ENCODE assay signal across 8 mouse cellular contexts in genomic region chr2:164456864-164457300, GRCm38 (mm10). TPM values are rescaled to one million over a fixed set of nuclear protein-coding genes. Genes with fewer than 3 reads are reported as not detected.
DNase-seq lines count a peak whose midpoint lies in the region; ATAC-seq lines count a peak whose summit lies in the region.

Gene Sys1 (plus strand): TSS chr2:164456964.

- H3K9ac ChIP-seq in embryonic facial prominence, embryonic 12.5 days: peak within 1 kb of the TSS; percentile 29; the same call in 1 of the 2 replicates
- peak within 1 kb of the TSS; percentile 40; the same call in 1 of the 2 replicates for H3K9ac ChIP-seq in heart, embryonic 12.5 days
- peak within 1 kb of the TSS; percentile 50 for H3K9ac ChIP-seq in kidney, embryonic 16.5 days (replicated peaks; ENCODE audit: low read length)
- no peak within 1 kb of the TSS for H3K9ac ChIP-seq in liver, embryonic 13.5 days

- H3K27me3 ChIP-seq in embryonic facial prominence, embryonic 12.5 days: no peaks in the 10 kb centered on the region
- H3K27me3 ChIP-seq in heart, embryonic 12.5 days (replicated peaks): no peaks in the 10 kb centered on the region
- no peaks in the 10 kb centered on the region for H3K27me3 ChIP-seq in kidney, embryonic 16.5 days (ENCODE audit: insufficient read depth, low read length)
- 0 out of 2 replicates have a peak, but pooled peaks cover 3% of the 10 kb centered on the region for H3K27me3 ChIP-seq in liver, embryonic 13.5 days

- no peaks in the 10 kb centered on the region for H3K36me3 ChIP-seq in embryonic facial prominence, embryonic 12.5 days
- no peaks in the 10 kb centered on the region for H3K36me3 ChIP-seq in heart, embryonic 12.5 days
- no peaks in the 10 kb centered on the region for H3K36me3 ChIP-seq in kidney, embryonic 16.5 days (ENCODE audit: insufficient read depth, low read length)
- no peaks in the 10 kb centered on the region for H3K36me3 ChIP-seq in liver, embryonic 13.5 days

- DNase-seq in thymus, postnatal 0 days (ENCODE audit: low spot score): no peak
- no peak for DNase-seq in thymus, postnatal 36 days
- no peak for DNase-seq in liver, embryonic 13.5 days
- DNase-seq in retina, embryonic 14.5 days (ENCODE audit: low spot score): peak; percentile 35
- no peak for DNase-seq in cerebellum, postnatal 10 days

- 3% methylated on average over 7 of the region's 7 CpGs for WGBS in embryonic facial prominence, embryonic 12.5 days
- 2% methylated on average over 7 of the region's 7 CpGs for WGBS in heart, embryonic 12.5 days
- WGBS in kidney, embryonic 16.5 days: 2% methylated on average over 7 of the region's 7 CpGs
- 7% methylated on average over 7 of the region's 7 CpGs for whole genome bisulfite sequencing in liver, embryonic 13.5 days (ENCODE audit: insufficient replicate concordance)

- H3K4me3 ChIP-seq in embryonic facial prominence, embryonic 12.5 days: peak within 1 kb of the TSS; percentile 14; the same call in 1 of the 2 replicates
- peak within 1 kb of the TSS; percentile 10; the same call in 1 of the 2 replicates for H3K4me3 ChIP-seq in heart, embryonic 12.5 days
- H3K4me3 ChIP-seq in kidney, embryonic 16.5 days (ENCODE audit: low read length): peak within 1 kb of the TSS; percentile 23
- no peak within 1 kb of the TSS for H3K4me3 ChIP-seq in liver, embryonic 13.5 days (replicated peaks)

- peak within 1 kb of the TSS; percentile 36 for H3K4me2 ChIP-seq in embryonic facial prominence, embryonic 12.5 days (replicated peaks)
- peak within 1 kb of the TSS; percentile 46 for H3K4me2 ChIP-seq in heart, embryonic 12.5 days
- H3K4me2 ChIP-seq in kidney, embryonic 16.5 days (replicated peaks; ENCODE audit: low read depth, low read length): peak within 1 kb of the TSS; percentile 44
- peak within 1 kb of the TSS; percentile 29 for H3K4me2 ChIP-seq in liver, embryonic 13.5 days

- no peaks in the 10 kb centered on the region for H3K9me3 ChIP-seq in embryonic facial prominence, embryonic 12.5 days
- no peaks in the 10 kb centered on the region for H3K9me3 ChIP-seq in heart, embryonic 12.5 days (replicated peaks)
- no peaks in the 10 kb centered on the region for H3K9me3 ChIP-seq in kidney, embryonic 16.5 days (ENCODE audit: low read length)
- H3K9me3 ChIP-seq in liver, embryonic 13.5 days (replicated peaks): no peaks in the 10 kb centered on the region

- H3K4me1 ChIP-seq in embryonic facial prominence, embryonic 12.5 days: peaks cover 33% of the 10 kb centered on the region
- peaks cover 50% of the 10 kb centered on the region for H3K4me1 ChIP-seq in heart, embryonic 12.5 days (replicated peaks)
- peaks cover 43% of the 10 kb centered on the region for H3K4me1 ChIP-seq in kidney, embryonic 16.5 days (ENCODE audit: insufficient read depth, low read length)
- peaks cover 28% of the 10 kb centered on the region for H3K4me1 ChIP-seq in liver, embryonic 13.5 days (replicated peaks)

- 0 out of 2 replicates have a peak within 1 kb of the TSS, but pooled peaks have one; percentile 31 for H3K27ac ChIP-seq in embryonic facial prominence, embryonic 12.5 days
- no peak within 1 kb of the TSS for H3K27ac ChIP-seq in heart, embryonic 12.5 days (ENCODE audit: poor library complexity, severe bottlenecking)
- H3K27ac ChIP-seq in kidney, embryonic 16.5 days (ENCODE audit: low read length): peak within 1 kb of the TSS; percentile 94
- peak within 1 kb of the TSS; percentile 63 for H3K27ac ChIP-seq in liver, embryonic 13.5 days

- no peak for ATAC-seq in embryonic facial prominence, embryonic 12.5 days (ENCODE audit: insufficient number of reproducible peaks, insufficient read depth, low FRiP score, low TSS enrichment)
- no peak for ATAC-seq in heart, embryonic 12.5 days (ENCODE audit: insufficient number of reproducible peaks, low FRiP score)
- ATAC-seq in kidney, embryonic 16.5 days (ENCODE audit: low FRiP score, low TSS enrichment): no peak
- no peak for ATAC-seq in liver, embryonic 13.5 days (ENCODE audit: low read depth)

RNA-seq across cellular contexts. Expression of gene Sys1, which starts in this region (rescaled TPM):
- polyA plus RNA-seq in thymus, postnatal 0 days (2015; fragmentation: Nextera tagmentation; extraction: Ambion mirVana): 77.2 and 83.7 TPM in 2 replicates
- polyA plus RNA-seq in embryonic facial prominence, embryonic 12.5 days (2016; fragmentation: Nextera tagmentation; extraction: Ambion mirVana): 65.4 and 66.8 TPM in 2 replicates
- polyA plus RNA-seq in heart, embryonic 12.5 days (2016; fragmentation: Nextera tagmentation; extraction: Ambion mirVana): 36.4 and 40.3 TPM in 2 replicates
- polyA plus RNA-seq in kidney, embryonic 16.5 days (2015; fragmentation: Nextera tagmentation; extraction: Ambion mirVana): 65.9 and 67.0 TPM in 2 replicates
- 28.5 and 33.2 TPM in 2 replicates for polyA plus RNA-seq in liver, embryonic 13.5 days (2015; fragmentation: Nextera tagmentation; extraction: Ambion mirVana)
